Mouse (Mus musculus) erythroid progenitor cell, adult 5-6 weeks (primary cell): Measurements from ENCODE around the gene B3gat3. TPM values are rescaled to one million over a fixed set of nuclear protein-coding genes. Genes with fewer than 3 reads are reported as not detected.

Experiments
- ATAC-seq: replicated peaks from 2 replicates; pipeline ENCODE4 v1.8.0; 2016; ENCODE audit warnings: moderate number of reproducible peaks, mild to moderate bottlenecking, moderate TSS enrichment, inconsistent platforms; ENCODE audit not compliant: poor library complexity, low FRiP score, severe bottlenecking
- total RNA-seq, 2 experiments: library from RNA; stranded (forward) in 1 of 2; stranded (reverse) in 1 of 2; fragments of 150-400 nt in 1 of 2; fragments of 186-747, 209-891 nt in 1 of 2; gene quantifications; 2 replicates each; pipeline versions ENCODE4 v1.2.3 to v1.2.4; 2015 to 2017; ENCODE audit warnings: low replicate concordance in 2 of 2

B3gat3 gene
- total RNA-seq, 2 experiments from 2014 or later: 13.8 to 28.1 TPM

DNA sequence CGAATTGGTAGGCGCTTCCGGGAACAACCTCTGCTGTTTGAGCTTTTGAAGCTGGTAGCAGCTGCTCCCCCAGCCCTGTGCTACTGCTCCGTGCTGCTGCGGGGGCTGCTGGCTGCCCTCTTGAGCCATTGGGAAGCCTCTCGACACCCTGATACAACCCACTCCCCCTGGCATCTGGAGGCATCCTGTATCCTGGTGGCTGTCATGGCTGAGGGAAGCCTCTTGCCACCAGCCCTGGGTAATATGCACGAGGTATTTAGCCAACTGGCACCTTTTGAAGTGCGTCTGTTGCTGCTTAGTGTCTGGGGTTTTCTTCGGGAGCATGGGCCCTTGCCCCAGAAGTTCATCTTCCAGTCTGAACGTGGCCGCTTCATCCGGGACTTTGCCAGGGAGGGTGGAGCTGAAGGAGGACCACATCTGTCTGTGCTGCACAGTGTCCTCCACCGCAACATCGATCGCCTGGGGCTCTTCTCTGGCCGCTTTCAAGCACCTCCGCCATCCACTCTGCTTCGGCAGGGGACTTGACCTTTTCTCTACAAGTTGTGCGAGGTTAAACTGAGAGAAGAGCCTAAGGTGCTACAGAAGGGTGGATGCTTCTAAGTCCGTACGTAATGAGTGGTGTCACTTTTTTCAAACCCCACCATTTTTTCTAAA, 22.8 kb upstream of the B3gat3 start:
- ATAC-seq: peak; percentile 55

DNA sequence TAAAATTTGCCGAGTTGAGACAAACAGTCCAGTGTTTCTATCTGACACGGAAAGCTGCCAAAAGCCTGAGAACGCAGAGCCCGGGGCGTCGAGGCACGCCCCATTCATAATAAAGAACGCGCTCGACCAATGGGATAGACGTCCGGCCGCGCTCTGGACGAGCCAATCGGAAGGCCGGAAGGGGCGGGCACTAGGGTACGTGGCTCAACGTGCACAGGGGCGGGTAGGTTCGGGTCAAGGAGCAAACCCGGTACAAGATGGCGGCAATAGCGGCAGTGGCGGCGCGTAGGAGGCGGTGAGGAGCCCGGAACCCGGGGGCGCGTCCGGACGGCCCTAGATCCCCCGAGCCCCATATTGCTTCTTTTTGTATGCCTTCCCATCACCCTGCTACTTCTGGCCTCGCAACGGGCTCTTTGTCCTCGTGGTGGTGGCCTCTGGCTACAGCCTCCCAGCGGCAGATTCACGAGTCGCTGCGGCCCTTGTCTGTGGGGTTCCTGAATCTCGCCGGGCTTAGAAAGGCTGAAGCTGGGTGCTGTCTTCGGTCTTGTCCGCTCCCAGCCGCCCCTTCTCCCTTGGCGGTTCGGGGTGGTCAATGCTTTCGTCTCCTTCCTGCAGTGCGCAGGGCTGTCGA, 22.2 kb upstream of the B3gat3 start, which contains the start of gene Ganab:
TSS of gene Ganab (plus strand) at position 207 of the 631 bp plus-strand sequence.
- ATAC-seq: peak; percentile 97

DNA sequence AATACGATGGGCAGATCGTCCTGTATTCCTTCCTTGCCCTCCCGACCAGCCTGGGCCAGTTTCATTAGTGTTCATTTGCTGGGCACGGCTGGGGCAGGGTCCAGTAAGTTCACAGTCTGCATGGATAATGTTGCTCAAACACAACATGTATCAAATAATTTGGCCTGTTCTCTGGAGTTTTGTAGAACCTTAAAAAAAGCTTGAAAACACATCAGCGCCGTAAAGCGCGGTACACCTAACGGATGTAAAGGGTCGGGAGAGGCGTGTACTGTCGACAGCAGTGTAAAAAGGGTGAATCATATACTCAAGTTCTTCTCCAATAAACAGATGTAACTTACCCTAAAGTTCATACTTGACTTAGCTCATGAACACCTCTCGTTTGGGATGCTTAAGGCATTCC, 21.6 kb upstream of the B3gat3 start:
- no peak; the same call in 1 of the 2 replicates for ATAC-seq

DNA sequence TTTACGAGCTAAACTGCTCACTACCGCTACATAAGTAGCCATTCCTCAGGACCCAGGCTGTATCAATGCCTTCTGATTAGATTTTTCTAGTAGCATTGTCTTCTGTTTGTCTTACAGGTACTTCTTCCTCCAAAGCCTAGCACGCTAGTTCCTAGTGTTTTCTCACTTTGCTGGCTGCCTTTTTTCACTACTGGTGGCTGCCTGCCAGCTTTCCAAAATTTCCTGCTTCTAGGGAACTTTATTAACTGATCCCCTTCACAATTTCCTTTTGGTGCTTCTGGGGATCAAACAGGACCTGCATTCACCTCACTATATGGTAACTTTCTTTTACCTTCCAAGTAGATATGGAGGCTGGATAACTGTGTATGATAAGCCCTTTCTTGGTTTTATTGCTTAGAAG, 21.1 kb upstream of the B3gat3 start:
- ATAC-seq: no peak

DNA sequence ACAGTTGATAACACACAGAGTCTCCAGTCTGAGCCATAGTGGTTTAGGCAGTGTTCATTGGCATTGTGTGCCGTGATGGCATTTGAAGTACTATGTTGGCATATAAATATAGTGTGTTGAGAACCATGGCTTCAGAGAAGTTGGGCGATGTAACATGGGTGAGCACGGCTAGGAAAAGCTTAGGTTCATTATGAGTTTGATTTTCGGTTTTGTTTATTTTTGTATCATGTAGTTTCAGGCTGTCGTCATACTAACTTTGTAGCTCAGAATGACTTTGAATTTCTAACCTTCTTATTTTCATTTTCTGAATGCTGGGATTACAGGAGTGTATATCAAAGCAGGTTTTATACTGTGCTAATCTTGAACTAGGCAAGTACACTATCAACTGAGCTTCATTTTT, 16.8 kb upstream of the B3gat3 start:
- no peak for ATAC-seq

DNA sequence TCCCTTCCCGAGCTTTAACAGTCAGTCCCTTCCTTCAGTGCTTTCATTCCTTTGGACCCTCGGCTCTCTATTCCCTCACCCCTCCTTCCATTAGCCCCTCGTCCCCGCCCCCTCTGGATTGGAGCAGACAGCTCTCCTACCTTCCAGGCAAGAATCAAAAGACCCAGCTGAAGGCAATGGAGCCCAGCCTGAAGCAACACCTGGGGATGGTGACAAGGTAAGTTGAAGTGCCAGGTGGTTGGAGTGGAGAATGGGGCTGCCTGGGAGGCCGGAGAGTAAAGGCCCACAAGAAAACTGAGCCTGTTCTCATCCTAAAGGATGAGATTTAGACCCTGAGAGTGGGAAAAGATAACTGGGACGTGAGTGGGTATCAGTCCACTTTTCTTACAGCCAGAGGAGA, 11.6 kb upstream of the B3gat3 start:
- ATAC-seq: no peak

DNA sequence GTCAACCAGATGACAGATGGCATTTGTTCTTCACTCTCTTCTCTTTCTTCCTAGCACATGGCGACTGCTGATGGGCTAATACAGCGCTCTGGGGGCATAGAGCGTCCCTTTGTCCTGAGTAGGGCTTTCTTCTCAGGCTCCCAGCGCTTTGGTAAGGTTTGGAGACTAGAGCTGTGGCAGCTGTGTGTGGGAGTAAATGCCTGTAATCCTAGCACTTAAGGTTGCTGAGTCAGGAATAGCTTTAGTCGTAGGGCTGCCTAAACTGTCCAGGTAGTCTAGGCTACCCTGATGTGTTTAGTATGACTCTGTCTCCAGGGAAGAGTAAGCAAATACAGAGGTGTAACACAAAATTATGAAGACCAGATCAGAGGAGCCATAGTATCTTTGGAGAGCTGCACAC, 8.4 kb upstream of the B3gat3 start:
- no peak for ATAC-seq

DNA sequence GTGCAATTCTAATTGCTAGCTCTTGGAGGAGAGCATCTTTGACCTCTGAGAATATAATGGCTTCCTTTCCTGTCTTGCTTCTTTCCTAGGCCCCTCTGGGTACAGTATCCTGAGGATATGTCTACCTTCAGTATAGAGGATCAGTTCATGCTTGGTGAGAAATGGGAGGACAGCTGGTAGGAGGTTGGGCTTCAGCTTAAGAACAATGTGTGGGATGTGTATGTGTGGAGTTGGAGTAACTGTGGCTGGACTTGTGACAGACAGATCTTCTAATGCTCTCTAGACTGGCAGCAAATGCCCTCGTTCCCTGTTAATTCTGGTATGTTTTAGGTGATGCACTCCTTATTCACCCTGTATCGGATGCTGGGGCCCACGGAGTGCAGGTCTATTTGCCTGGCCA, 6.0 kb upstream of the B3gat3 start:
- ATAC-seq: no peak

DNA sequence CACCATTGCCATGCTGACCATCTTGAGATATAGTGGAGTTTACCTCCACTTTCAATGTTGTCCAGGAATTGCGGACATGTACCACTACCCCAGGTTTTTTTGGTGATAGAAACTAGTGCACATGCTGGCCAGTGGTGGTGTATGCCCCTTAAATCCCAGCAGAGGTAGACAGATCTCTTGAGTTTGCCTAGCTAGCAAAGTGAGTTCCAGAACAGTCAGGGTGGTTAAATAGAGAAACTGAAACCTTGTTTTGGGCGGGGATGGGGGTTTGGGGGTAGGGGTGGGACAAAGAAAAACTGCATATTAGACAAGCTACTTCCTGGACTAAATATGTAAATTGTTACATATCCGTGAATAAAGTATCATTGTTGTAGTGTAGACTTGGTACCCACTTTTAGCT, 1.2 kb upstream of the B3gat3 start:
- no peak for ATAC-seq

DNA sequence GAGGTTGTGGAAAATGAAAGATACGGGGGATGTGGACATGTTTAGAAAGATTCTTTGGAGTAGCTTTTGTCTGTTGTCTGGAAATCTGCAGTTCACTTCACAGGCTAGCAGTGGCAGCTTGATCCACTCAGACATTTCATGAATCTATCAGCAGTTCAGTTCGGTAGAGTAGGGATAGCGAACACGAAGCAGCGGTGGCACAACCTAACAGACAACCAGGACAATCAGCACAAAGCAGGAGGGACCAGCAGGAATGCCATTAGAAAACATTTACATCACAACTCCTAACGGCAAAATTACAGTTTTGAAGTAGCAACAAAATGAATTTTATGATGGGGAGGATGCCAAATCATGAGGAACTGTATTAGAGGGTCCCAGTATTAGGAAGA, 496 bp upstream of the B3gat3 start:
- no peak for ATAC-seq

DNA sequence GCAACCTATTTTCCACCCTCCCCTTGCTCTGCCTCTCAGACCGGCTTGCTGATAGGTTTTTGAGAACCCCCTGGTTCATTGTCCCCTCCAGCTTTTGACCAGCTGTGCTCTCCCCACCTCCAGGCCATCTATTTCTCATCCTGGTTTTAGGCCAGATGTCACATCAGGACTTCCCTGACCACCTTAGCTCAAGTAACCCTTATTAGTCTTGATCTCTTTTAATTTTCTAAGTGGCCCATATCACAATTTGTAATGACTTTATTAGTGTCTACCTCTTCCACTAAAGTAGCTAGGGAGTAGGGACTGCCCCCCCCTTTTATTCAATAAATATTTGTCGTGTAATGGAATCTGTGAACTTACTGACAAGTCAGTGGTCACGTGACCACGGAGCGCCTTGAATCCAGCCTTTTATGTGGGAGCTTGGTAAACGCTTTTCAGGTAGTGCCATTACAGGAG, 690 bp downstream of the B3gat3 start:
- peak; percentile 68 for ATAC-seq

DNA sequence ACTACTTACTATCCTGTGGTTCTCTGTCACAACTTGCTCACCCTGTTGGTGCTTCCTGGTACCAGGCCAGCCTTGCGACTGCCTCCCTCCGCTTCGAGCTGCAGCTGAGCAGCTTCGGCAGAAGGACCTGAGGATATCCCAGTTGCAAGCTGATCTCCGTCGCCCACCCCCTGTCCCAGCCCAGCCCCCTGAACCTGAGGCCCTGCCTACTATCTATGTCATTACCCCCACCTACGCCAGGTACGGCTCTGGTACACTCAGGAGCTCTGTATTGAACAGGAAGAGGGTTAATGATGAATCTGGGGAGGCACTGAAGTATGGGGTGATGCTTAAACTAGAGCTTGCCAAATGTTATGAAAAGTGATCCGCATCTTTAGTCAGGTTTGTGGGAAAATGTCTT, 1.6 kb downstream of the B3gat3 start:
- ATAC-seq: no peak

DNA sequence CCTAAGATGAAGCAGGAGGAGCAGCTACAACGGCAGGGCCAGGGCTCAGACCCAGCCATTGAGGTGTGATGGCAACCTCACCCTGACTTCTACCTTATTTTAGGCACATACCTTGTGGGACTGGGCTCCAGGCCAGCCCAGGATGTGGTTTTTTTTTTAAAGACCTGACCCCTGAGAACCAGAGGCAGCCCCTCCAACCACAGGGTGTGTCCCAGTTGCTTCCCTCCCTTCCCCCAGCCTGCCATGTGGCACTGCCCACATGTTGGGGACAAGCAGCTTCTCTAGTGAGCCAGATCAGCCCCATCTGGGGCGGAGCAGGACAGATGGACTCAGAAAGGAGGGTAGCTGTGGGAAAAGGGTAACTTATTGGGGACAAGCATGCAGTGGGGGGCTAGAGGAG, 6.6 kb downstream of the B3gat3 start:
- ATAC-seq: no peak

DNA sequence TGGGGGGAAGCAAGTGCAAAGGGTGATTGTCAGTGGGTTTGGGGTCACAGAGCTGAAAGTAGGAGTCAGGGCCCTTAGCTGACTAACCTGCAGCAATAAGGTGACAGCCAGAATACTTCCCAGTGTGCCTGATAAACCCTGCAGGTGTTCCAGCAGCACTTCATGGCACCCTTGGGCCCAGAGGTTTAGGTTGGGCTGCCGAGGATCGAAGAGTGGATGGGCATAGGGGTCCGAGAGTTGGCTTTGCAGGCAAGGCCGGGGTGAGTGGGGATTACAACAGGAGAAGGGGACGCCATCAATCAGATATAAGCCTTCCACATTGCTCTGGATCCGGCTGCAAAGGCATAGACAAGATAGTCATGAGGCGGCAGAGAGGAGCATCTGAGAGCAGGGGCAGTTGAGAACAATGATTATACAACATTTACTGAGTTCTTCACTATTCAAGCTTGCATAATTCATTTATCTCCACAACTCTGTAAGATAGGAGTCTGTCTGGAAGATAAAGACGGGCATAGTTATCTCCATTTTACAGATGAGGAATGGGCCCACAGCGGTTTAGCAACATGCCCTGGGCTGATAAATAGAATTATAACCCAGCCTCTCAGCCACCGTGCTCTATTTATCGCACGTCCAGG, 7.8 kb downstream of the B3gat3 start:
- no peak for ATAC-seq

DNA sequence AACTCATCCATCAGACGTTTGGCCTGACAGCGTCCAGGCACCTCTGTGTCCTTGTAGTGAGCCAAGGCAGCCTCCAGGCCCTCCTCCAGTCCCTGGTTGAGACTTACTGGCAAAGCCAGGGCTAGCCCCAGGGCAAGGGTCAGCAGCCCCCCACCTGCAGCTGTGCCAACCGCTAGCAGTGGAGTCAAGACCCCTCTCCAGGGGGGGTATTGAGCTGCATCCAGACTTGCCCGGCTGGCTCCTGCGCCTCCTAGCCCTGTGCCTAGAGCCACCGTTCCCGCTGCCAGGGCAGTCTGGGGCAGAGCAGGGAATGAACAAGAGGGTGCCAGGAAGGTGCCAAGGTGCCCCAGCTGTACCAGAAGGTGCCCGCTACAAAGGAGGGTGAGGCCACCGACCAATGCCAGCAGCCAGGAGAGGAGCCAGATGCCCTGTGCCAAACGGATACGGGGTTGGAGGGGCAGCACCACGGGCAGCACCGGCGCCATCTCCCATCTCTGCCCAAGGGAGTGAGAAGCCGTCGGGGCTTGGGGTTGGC, 8.6 kb downstream of the B3gat3 start:
- no peak; the same call in 1 of the 2 replicates for ATAC-seq

DNA sequence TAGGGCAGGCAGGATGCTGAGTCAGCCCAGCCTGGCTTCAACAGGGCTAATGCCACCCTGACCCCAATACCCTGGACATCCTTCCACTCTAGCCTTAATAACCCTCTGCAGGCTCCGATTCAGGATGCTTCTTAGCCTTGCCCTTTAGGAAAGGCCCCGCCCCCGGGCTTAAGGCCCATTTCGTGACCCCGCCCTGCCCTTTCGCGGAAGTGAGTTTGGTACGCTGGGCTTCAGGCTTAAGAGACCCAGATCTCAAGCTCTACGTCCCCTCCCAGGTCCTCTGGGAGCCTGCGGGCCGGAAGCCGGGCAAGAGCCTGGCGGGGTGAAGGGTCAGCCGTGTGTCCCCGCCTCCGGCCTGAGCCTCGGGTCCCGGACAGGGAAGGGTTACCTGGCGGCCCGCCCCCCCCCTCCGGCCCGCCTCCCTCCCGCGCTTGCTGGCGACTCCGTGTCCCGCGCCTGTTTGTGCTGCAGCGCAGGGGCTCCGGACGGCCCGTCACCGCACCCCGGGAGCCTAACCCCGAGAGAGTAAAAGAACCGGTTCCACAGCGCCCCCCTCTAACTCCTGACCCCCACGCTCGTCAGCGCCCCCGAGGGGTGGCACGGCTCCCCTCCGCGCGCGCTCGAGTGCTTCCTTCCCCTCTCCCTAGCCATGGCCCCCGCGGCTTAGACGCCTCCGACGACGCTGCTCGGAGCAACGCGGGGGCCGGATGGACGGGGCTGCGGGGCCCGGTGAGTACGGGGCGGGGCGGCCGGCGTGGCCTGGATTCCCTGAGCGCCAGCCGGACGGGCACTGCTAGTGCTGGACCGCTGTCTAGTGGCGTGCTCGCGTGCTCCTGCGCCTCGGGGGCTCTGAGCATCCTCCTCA, 9.3 kb downstream of the B3gat3 start, which contains the start of the genes Rom1 and Eml3:
TSS of gene Rom1 (minus strand) at position 133 of the 865 bp plus-strand sequence.
TSS of gene Eml3 (plus strand) at position 329 of the 865 bp plus-strand sequence.
- ATAC-seq: peak; percentile 85

DNA sequence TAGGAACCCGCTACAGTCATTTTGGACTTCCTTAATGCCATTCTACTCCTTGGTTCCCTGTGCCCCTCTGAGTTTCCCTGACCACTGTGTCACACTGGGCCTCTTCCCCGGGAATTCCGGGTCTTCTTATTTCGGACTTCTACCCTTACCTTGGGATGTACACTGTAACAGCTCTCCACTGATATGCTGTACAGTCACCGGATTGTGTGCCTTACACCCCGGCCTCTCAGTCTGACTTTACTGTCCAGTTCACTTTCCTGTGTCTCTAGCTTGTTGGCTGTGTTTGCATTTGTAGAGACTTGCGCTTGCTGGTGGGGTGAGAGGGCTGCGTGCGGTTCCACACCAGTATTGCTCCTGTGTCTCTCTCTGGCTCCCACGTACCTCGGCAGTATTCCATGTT, 9.9 kb downstream of the B3gat3 start:
- no peak for ATAC-seq

DNA sequence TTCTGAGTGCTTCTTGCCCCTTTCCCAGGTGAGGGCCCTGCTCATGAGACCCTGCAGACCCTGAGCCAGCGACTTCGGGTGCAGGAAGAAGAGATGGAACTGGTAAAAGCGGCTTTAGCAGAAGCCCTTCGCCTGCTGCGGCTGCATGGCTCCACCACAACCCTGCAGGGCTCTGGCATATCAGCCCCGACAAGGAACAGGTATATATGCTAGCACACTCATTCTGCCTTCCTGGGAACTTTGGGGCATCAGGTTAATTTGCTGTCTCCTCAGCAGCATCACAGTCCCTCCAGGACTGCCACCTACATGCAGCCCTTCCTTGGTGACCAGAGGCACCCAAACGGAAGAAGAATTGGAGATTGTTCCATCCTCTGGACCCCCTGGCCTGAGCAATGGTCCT, 10.6 kb downstream of the B3gat3 start:
- no peak for ATAC-seq

DNA sequence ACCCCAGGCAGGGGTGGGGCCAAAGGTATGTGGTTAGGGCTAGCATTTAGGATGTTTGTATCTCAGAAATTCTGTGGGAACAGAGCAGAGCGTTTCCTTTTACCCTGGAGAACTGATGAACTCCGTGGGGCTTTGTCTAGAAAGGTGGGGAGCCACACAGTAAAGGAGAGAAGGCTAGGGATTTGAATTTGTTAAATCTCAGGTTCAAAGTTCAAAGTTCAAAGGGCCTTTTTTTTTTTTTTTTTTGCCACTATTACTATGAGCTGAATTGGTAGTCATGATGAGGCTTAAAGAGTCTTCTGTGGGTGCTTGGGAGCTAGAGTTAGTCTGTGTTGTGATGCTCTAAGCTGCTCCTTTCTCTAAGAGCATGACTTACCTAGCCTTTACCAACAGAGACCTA, 16.6 kb downstream of the B3gat3 start:
- ATAC-seq: no peak
